Mouse (Mus musculus): ENCODE data around the gene Nrap.

The Nrap gene

GRCm38 (mm10) chr19:56389879-56390278 lies at the start of gene Nrap:
Nrap (minus strand) TSS chr19:56390037.
- no peak for TF ChIP-seq GATA4 (IDR thresholded peaks at IDR 0.05; ENCODE audit: insufficient replicate concordance, low read length)

GRCm38 (mm10) chr19:56439072-56439434 lies 49.2 kb upstream of the Nrap start:
- peak; percentile 41; the same call in 1 of the 2 replicates for TF ChIP-seq GATA4 (IDR thresholded peaks at IDR 0.05; ENCODE audit: insufficient replicate concordance, low read length)

GRCm38 (mm10) chr19:56438357-56439071 lies 48.7 kb upstream of the Nrap start:
- TF ChIP-seq GATA4 (IDR thresholded peaks at IDR 0.05; ENCODE audit: insufficient replicate concordance, low read length): no peak

- TF ChIP-seq GATA4 (IDR thresholded peaks at IDR 0.05; ENCODE audit: insufficient replicate concordance, low read length): no peak
Observed at GRCm38 (mm10) chr19:56436380-56436779, 46.5 kb upstream of the Nrap start.

GRCm38 (mm10) chr19:56433581-56433980 lies 43.7 kb upstream of the Nrap start:
- TF ChIP-seq GATA4 (IDR thresholded peaks at IDR 0.05; ENCODE audit: insufficient replicate concordance, low read length): no peak

- TF ChIP-seq GATA4 (IDR thresholded peaks at IDR 0.05; ENCODE audit: insufficient replicate concordance, low read length): no peak
Observed at GRCm38 (mm10) chr19:56432706-56433105, 42.9 kb upstream of the Nrap start.

GRCm38 (mm10) chr19:56430369-56430768 lies 40.5 kb upstream of the Nrap start:
- TF ChIP-seq GATA4 (IDR thresholded peaks at IDR 0.05; ENCODE audit: insufficient replicate concordance, low read length): no peak

GRCm38 (mm10) chr19:56425492-56425891 lies 35.7 kb upstream of the Nrap start:
- TF ChIP-seq GATA4 (IDR thresholded peaks at IDR 0.05; ENCODE audit: insufficient replicate concordance, low read length): no peak

GRCm38 (mm10) chr19:56424606-56425395 lies 35.0 kb upstream of the Nrap start:
- no peak for TF ChIP-seq GATA4 (IDR thresholded peaks at IDR 0.05; ENCODE audit: insufficient replicate concordance, low read length)

- no peak for TF ChIP-seq GATA4 (IDR thresholded peaks at IDR 0.05; ENCODE audit: insufficient replicate concordance, low read length)
Observed at GRCm38 (mm10) chr19:56423370-56423769, 33.5 kb upstream of the Nrap start.

- TF ChIP-seq GATA4 (IDR thresholded peaks at IDR 0.05; ENCODE audit: insufficient replicate concordance, low read length): no peak
Observed at GRCm38 (mm10) chr19:56422476-56423338, 32.9 kb upstream of the Nrap start.

- TF ChIP-seq GATA4 (IDR thresholded peaks at IDR 0.05; ENCODE audit: insufficient replicate concordance, low read length): no peak
Observed at GRCm38 (mm10) chr19:56420345-56420744, 30.5 kb upstream of the Nrap start.

- no peak for TF ChIP-seq GATA4 (IDR thresholded peaks at IDR 0.05; ENCODE audit: insufficient replicate concordance, low read length)
Observed at GRCm38 (mm10) chr19:56419452-56419851, 29.6 kb upstream of the Nrap start.

- TF ChIP-seq GATA4 (IDR thresholded peaks at IDR 0.05; ENCODE audit: insufficient replicate concordance, low read length): no peak
Observed at GRCm38 (mm10) chr19:56418404-56418803, 28.6 kb upstream of the Nrap start.

- no peak for TF ChIP-seq GATA4 (IDR thresholded peaks at IDR 0.05; ENCODE audit: insufficient replicate concordance, low read length)
Observed at GRCm38 (mm10) chr19:56406581-56406980, 16.7 kb upstream of the Nrap start.
